Mouse (Mus musculus): ENCODE measurements around the gene Atp2a3. TPM values are rescaled to one million over a fixed set of nuclear protein-coding genes. Genes with fewer than 3 reads are reported as not detected.

Gene Atp2a3
- total and polyA plus RNA-seq, 2 experiments from 2014 or later: 3.1 to 3.8 TPM

DNA sequence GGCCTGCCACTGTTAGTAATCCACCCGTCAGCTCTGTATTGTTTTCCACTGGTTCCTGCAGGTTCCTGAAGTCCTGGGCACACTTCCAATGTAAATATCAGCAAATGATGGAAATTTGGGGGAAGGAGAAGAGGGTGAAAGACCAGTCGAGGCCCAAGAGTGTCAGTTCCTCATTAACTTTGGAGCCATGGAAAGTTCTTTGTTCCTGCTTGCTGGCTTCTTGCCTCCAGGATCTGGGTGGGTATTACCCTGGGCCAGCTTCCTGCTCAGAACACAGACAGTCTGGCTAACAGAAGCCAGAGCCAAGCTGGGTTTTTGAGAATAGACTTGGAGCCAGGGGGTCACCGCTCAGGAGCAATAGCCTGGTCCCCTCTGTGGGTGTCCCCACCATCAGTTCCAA, 8.7 kb upstream of the Atp2a3 start:
- H3K9ac ChIP-seq (replicated peaks; ENCODE audit: low read depth, low read length): no peak overlapping the region
- 0 out of 2 replicates have a peak, but pooled peaks have one; percentile 24 for ATAC-seq (ENCODE audit: insufficient read depth, low read depth)

DNA sequence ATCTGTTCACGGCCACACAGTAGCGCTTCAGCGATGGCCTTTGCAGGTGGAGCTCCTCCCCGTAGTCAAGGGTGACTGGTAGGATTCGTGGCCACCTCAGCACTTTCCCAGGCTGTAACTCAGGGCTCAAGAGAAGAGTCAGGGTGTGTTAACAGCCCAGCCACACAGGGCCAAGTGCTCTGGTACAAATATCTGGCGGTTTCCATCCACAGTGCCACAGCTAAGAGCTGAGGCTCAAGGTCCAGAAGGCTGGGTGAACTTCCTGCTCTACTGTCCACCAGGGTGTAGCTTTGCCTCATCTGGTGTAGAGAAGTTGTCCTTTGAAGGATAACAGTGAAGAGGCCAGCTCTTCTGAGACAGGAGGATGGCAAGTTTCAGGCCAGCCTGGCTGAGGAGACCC, 8.3 kb upstream of the Atp2a3 start:
- Histone ChIP-seq H3K4me3 (ENCODE audit: low read depth, low read length) (no peak overlapping the region), H3K4me2 (ENCODE audit: low read depth, low read length) (no peak overlapping the region), H3K9ac (replicated peaks; ENCODE audit: low read depth, low read length) (no peak overlapping the region; the same call in 1 of the 2 replicates), H3K27me3 (ENCODE audit: control insufficient read depth, insufficient read depth, low read length) (no peaks in the 10 kb centered on the region), H3K4me1 (ENCODE audit: control insufficient read depth, insufficient read depth) (peaks cover 38% of the 10 kb centered on the region), H3K27ac (ENCODE audit: low read depth) (peak overlapping the region; percentile 66), H3K9me3 (replicated peaks; ENCODE audit: control insufficient read depth, low read length) (no peaks in the 10 kb centered on the region), H3K36me3 (replicated peaks; ENCODE audit: control insufficient read depth, insufficient read depth, low read length) (no peaks in the 10 kb centered on the region)
- no peak for ATAC-seq (ENCODE audit: insufficient read depth, low read depth)
- DNase-seq (ENCODE audit: low spot score): no peak
- 72% methylated on average over 6 of the region's 6 CpGs for WGBS
- TF ChIP-seq EP300 (IDR thresholded peaks at IDR 0.05; ENCODE audit: low read depth) (no peak), CTCF (IDR thresholded peaks at IDR 0.05; ENCODE audit: low read depth) (no peak)

More for the DNA sequence above, 8.7 kb upstream of the Atp2a3 start:
- H3K4me2 ChIP-seq (ENCODE audit: low read depth, low read length): no peak overlapping the region
- no peak overlapping the region for H3K4me3 ChIP-seq (ENCODE audit: low read depth, low read length)
- TF ChIP-seq CTCF (IDR thresholded peaks at IDR 0.05; ENCODE audit: low read depth): no peak
- no peak for TF ChIP-seq EP300 (IDR thresholded peaks at IDR 0.05; ENCODE audit: low read depth)
- DNase-seq (ENCODE audit: low spot score): peak; percentile 57
- WGBS: 48% methylated on average over 3 of the region's 3 CpGs
- H3K36me3 ChIP-seq (replicated peaks; ENCODE audit: control insufficient read depth, insufficient read depth, low read length): no peaks in the 10 kb centered on the region
- H3K4me1 ChIP-seq (ENCODE audit: control insufficient read depth, insufficient read depth): peaks cover 38% of the 10 kb centered on the region
- H3K9me3 ChIP-seq (replicated peaks; ENCODE audit: control insufficient read depth, low read length): no peaks in the 10 kb centered on the region
- peak overlapping the region; percentile 66 for H3K27ac ChIP-seq (ENCODE audit: low read depth)
- H3K27me3 ChIP-seq (ENCODE audit: control insufficient read depth, insufficient read depth, low read length): no peaks in the 10 kb centered on the region

DNA sequence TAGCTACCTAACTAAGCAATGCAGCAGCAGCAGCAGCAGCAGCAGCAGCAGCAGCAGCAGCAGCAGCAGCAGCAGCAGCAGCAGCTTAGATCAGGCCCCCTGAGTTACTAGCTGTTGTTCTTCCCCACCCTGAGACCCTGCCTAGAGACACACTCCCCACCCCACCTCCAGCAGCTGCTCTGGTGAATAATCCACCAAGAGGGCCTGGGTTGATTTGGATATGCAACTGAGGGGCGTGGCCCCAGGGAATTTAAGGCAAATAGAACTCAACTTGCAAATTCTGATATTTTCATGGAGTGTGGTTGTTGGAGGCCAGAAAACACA, 7.9 kb upstream of the Atp2a3 start:
- no peak for DNase-seq (ENCODE audit: low spot score)
- WGBS: 77% methylated on average over 1 of the region's 1 CpGs
- Histone ChIP-seq H3K4me2 (ENCODE audit: low read depth, low read length) (no peak overlapping the region), H3K4me3 (ENCODE audit: low read depth, low read length) (no peak overlapping the region), H3K4me1 (ENCODE audit: control insufficient read depth, insufficient read depth) (peaks cover 38% of the 10 kb centered on the region), H3K9me3 (replicated peaks; ENCODE audit: control insufficient read depth, low read length) (no peaks in the 10 kb centered on the region), H3K27me3 (ENCODE audit: control insufficient read depth, insufficient read depth, low read length) (no peaks in the 10 kb centered on the region), H3K9ac (replicated peaks; ENCODE audit: low read depth, low read length) (no peak overlapping the region; the same call in 1 of the 2 replicates), H3K27ac (ENCODE audit: low read depth) (peak overlapping the region; percentile 66), H3K36me3 (replicated peaks; ENCODE audit: control insufficient read depth, insufficient read depth, low read length) (no peaks in the 10 kb centered on the region)
- ATAC-seq (ENCODE audit: insufficient read depth, low read depth): no peak
- TF ChIP-seq EP300 (IDR thresholded peaks at IDR 0.05; ENCODE audit: low read depth) (no peak), CTCF (IDR thresholded peaks at IDR 0.05; ENCODE audit: low read depth) (no peak)

DNA sequence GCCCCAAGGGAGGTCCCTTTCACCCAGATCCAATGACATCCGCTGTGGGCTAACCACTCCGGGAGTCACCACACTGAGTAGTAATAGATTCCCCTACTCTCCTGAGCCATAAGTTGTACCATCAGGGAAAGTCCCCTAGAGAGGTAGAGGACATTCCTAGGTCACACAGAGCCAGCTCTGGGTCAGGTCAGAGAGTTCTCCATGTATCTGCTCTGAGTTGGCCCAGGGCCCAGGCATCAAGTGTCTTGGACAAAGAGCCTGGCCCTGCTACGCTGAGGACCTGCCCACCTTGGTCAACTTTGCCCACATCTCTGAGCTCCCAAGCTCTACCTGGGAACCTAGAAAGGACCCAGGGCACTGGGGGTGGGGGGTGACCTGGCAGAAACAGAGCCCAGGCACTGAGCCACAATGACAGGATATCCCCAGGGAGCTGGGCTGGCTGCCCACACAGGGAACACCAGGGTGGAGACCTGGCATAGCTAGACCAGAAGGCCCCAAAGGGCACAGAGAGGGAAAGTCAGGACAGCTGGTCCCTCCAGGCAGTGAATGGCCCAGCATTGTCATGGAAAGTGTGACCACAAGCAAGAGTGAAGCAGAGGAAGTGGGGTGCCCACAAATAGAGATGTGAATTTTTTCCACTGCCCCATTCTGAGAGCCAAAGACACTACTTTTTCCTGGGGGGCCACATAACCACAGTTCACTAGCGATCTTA, 7.4 kb upstream of the Atp2a3 start:
- Histone ChIP-seq H3K36me3 (replicated peaks; ENCODE audit: control insufficient read depth, insufficient read depth, low read length) (no peaks in the 10 kb centered on the region), H3K27ac (ENCODE audit: low read depth) (peak overlapping the region; percentile 66), H3K4me2 (ENCODE audit: low read depth, low read length) (no peak overlapping the region), H3K27me3 (ENCODE audit: control insufficient read depth, insufficient read depth, low read length) (no peaks in the 10 kb centered on the region), H3K4me3 (ENCODE audit: low read depth, low read length) (no peak overlapping the region), H3K9me3 (replicated peaks; ENCODE audit: control insufficient read depth, low read length) (no peaks in the 10 kb centered on the region), H3K4me1 (ENCODE audit: control insufficient read depth, insufficient read depth) (peaks cover 38% of the 10 kb centered on the region), H3K9ac (replicated peaks; ENCODE audit: low read depth, low read length) (no peak overlapping the region)
- DNase-seq (ENCODE audit: low spot score) (peak; percentile 69), ATAC-seq (ENCODE audit: insufficient read depth, low read depth) (peak; percentile 76)
- 45% methylated on average over 4 of the region's 4 CpGs for WGBS
- no peak for TF ChIP-seq CTCF (IDR thresholded peaks at IDR 0.05; ENCODE audit: low read depth)
- no peak for TF ChIP-seq EP300 (IDR thresholded peaks at IDR 0.05; ENCODE audit: low read depth)

DNA sequence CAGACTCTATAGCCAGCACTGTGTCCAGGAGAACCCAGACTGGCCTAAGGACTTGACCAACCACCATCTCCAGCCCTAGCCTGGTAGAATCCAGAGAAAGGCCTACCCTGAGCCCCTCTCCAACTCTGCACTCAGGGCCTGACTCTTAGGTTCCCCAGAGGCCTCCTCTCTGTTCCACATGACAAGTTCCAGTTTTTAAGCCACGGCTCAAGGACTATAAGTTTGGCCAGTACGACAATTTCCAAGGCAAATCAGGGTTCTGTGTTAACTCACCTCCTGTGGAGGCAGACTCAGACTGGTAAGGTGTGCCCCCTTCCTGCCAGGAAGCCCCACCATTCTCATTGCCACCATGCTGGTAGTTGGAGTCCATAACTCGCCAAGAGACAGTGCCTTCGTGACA, 6.8 kb upstream of the Atp2a3 start:
- no peaks in the 10 kb centered on the region for H3K36me3 ChIP-seq (replicated peaks; ENCODE audit: control insufficient read depth, insufficient read depth, low read length)
- ATAC-seq (ENCODE audit: insufficient read depth, low read depth) (no peak), DNase-seq (ENCODE audit: low spot score) (no peak)
- H3K4me1 ChIP-seq (ENCODE audit: control insufficient read depth, insufficient read depth): peaks cover 38% of the 10 kb centered on the region
- no peak overlapping the region for H3K9ac ChIP-seq (replicated peaks; ENCODE audit: low read depth, low read length)
- H3K4me2 ChIP-seq (ENCODE audit: low read depth, low read length): no peak overlapping the region
- peak overlapping the region; percentile 66; the same call in 1 of the 2 replicates for H3K27ac ChIP-seq (ENCODE audit: low read depth)
- H3K27me3 ChIP-seq (ENCODE audit: control insufficient read depth, insufficient read depth, low read length): no peaks in the 10 kb centered on the region
- TF ChIP-seq EP300 (IDR thresholded peaks at IDR 0.05; ENCODE audit: low read depth) (no peak), CTCF (IDR thresholded peaks at IDR 0.05; ENCODE audit: low read depth) (no peak)
- H3K4me3 ChIP-seq (ENCODE audit: low read depth, low read length): no peak overlapping the region
- no peaks in the 10 kb centered on the region for H3K9me3 ChIP-seq (replicated peaks; ENCODE audit: control insufficient read depth, low read length)
- WGBS: 93% methylated on average over 4 of the region's 4 CpGs
